Mouse (Mus musculus): ENCODE results near the gene Gprasp1. TPM values are rescaled to one million over a fixed set of nuclear protein-coding genes. Genes with fewer than 3 reads are reported as not detected.
A peak's percentile ranks its signal among the peaks of the same experiment; 100 is the strongest.
"Not testable (repeated sequence)": the region's sequence is repeated elsewhere in the genome, so short reads cannot be mapped to it uniquely, and the experiment has no call there.

Gene Gprasp1
- total RNA-seq, 2 experiments from 2014 or later: 19.2 to 30.1 TPM

- peak; percentile 79 for ATAC-seq (replicated peaks; ENCODE audit: poor library complexity, severe bottlenecking)
Observed at GRCm38 (mm10) chrX:135805780-135806179, 63.2 kb downstream of the Gprasp1 start.

GRCm38 (mm10) chrX:135835896-135836295, 93.4 kb downstream of the Gprasp1 start:
- not testable (repeated sequence) for ATAC-seq (replicated peaks; ENCODE audit: poor library complexity, severe bottlenecking)

- ATAC-seq (replicated peaks; ENCODE audit: poor library complexity, severe bottlenecking): no peak
Observed at GRCm38 (mm10) chrX:135837896-135838295, 95.4 kb downstream of the Gprasp1 start.

- ATAC-seq (replicated peaks; ENCODE audit: poor library complexity, severe bottlenecking): peak; percentile 86
Observed at GRCm38 (mm10) chrX:135838521-135839360, 96.2 kb downstream of the Gprasp1 start, which contains the start of gene Gprasp2. TSS of gene Gprasp2 (plus strand) at chrX:135839034.

GRCm38 (mm10) chrX:135839397-135840391, 97.2 kb downstream of the Gprasp1 start:
- peak; percentile 85 for ATAC-seq (replicated peaks; ENCODE audit: poor library complexity, severe bottlenecking)

Other genes starting within 250 kb of the Gprasp1 start
- gene AV320801, start 248.1 kb upstream of the Gprasp1 start, total RNA-seq (2014; fragmentation: Nextera tagmentation): 0.15 TPM in 1 of 2 replicates, not detected in the other
- gene AV320801, start 248.1 kb upstream of the Gprasp1 start, total RNA-seq (2017): not detected in 2 replicates
- 4.4 TPM in 1 of 2 replicates, not detected in the other for gene Nxf7, start 144.0 kb upstream of the Gprasp1 start, total RNA-seq (2014; fragmentation: Nextera tagmentation)
- gene Nxf7, start 144.0 kb upstream of the Gprasp1 start, total RNA-seq (2017): not detected in 2 replicates
- 0.53 TPM in 1 of 2 replicates, not detected in the other for gene Prame, start 115.0 kb upstream of the Gprasp1 start, total RNA-seq (2014; fragmentation: Nextera tagmentation)
- gene Prame, start 115.0 kb upstream of the Gprasp1 start, total RNA-seq (2017): not detected in 2 replicates
- gene Tcp11x2, start 48.9 kb upstream of the Gprasp1 start, total RNA-seq (2014; fragmentation: Nextera tagmentation): not detected in 2 replicates
- gene Tcp11x2, start 48.9 kb upstream of the Gprasp1 start, total RNA-seq (2017): not detected in 2 replicates
- gene Tmsb15a, start 17.5 kb upstream of the Gprasp1 start, total RNA-seq (2014; fragmentation: Nextera tagmentation): not detected in 2 replicates
- gene Tmsb15a, start 17.5 kb upstream of the Gprasp1 start, total RNA-seq (2017): not detected in 2 replicates
- gene Armcx5, start within 50 bp of the Gprasp1 start, total RNA-seq (2014; fragmentation: Nextera tagmentation): 4.1 and 5.9 TPM in 2 replicates
- 6.2 and 11.5 TPM in 2 replicates for gene Armcx5, start within 50 bp of the Gprasp1 start, total RNA-seq (2017)
- 18.9 and 28.2 TPM in 2 replicates for gene Bhlhb9, start 54.9 kb downstream of the Gprasp1 start, total RNA-seq (2014; fragmentation: Nextera tagmentation)
- 28.9 and 29.3 TPM in 2 replicates for gene Bhlhb9, start 54.9 kb downstream of the Gprasp1 start, total RNA-seq (2017)
- gene Gprasp2, start 96.3 kb downstream of the Gprasp1 start, total RNA-seq (2014; fragmentation: Nextera tagmentation): 2.8 TPM in 1 of 2 replicates, not detected in the other
- gene Gprasp2, start 96.3 kb downstream of the Gprasp1 start, total RNA-seq (2017): 2.5 and 3.1 TPM in 2 replicates

All from granulocyte monocyte progenitor cell, adult 5-6 weeks (primary cell).